Mouse (Mus musculus) spleen, adult 12 weeks (tissue): ENCODE results near the gene Omg.

Source experiments
- DNase-seq: peaks from one replicate; pipeline ENCODE4 v3.0.0; 2022; ENCODE audit warnings: low spot score

The Omg gene

DNA sequence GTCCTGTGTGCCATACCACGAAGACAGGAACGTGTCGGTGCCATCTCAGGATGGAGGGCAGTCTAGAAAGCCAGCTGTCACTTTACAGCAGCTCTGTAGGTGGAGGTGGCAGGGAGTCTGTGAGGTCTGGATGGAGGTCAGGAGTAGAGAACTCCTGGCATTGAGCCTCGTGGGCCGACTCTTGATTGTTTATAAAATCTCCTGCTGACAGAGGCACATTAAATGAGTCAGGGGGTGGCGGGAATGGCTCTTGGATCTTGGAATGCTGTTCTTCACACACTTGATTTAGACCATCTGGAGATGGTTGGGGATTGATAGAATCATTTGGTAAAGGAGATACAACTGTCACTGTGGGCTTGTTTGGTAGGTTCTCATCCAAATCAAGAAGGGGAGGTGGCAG is 11.4 kb upstream of the Omg start:
- no peak for DNase-seq

GRCm38 (mm10) chr11:79511970-79512369 is 8.1 kb upstream of the Omg start:
- no peak for DNase-seq

- no peak for DNase-seq
These were observed 622 bp upstream of the Omg start for GRCm38 (mm10) chr11:79504506-79504905.

DNA sequence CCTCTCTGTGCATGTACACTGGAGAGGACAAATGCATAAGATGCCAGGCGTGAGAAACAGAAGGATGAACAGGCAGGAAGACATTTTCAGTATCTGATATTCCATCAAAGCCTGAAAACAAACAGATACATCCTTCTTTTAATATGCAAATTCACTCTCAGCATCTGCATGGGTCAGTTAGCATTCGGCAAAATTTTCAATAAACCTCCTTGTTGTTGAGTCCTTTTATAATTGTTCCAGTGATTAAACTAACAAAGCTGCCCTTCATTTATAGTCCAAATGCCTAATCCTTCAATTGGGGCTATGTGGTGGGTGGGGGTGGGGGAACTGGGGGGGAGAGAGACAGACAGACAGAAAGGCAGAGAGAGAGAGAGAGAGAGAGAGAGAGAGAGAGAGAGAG is 967 bp downstream of the Omg start:
- no peak for DNase-seq

DNA sequence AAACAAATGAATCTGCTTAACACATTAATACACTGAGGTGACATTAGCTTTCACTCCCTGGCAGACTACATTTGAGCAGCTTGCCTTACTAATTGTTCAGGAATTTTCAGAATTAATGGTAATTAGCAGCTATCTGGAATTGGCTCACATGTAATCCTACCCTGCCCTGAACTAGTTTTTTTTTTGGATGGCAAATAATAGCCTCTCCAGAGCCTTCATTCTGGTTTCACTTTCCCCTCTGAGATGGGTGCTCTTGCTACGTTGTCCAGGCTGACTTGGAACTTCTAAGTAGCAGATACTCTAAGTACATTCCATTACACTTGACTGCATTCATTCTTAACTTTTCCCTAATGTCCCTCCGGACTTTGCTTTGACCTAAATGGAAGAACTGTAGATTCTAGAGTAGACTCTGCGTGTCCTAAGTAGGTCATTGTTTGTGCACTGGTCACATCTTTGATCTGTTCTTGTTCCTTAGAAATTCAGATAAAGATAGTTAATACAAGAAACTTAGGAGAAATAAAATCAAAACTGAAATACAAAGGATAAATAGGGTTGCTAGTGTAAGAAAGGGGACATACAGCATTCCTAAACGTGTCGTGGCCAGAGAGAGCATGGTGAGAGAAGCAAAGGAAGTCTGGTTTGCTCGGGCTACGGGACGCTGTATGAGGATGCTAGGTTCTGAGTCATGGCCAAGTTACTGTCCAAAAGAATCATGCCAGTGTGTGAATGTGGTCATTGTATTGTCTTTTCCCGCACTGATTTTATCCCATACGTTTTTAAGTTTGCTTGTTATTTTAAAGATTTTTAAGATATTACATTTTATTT is 8.7 kb downstream of the Omg start:
- no peak for DNase-seq

- DNase-seq = no peak
These were observed 19.2 kb downstream of the Omg start for GRCm38 (mm10) chr11:79484721-79485120.

- DNase-seq = no peak
These were observed 19.9 kb downstream of the Omg start for GRCm38 (mm10) chr11:79483876-79484528.

- no peak for DNase-seq
These were observed 20.5 kb downstream of the Omg start for GRCm38 (mm10) chr11:79483392-79483791.

- no peak for DNase-seq
These were observed 35.8 kb downstream of the Omg start for GRCm38 (mm10) chr11:79468097-79468496.

- no peak for DNase-seq
These were observed 43.0 kb downstream of the Omg start for GRCm38 (mm10) chr11:79460756-79461450.

DNA sequence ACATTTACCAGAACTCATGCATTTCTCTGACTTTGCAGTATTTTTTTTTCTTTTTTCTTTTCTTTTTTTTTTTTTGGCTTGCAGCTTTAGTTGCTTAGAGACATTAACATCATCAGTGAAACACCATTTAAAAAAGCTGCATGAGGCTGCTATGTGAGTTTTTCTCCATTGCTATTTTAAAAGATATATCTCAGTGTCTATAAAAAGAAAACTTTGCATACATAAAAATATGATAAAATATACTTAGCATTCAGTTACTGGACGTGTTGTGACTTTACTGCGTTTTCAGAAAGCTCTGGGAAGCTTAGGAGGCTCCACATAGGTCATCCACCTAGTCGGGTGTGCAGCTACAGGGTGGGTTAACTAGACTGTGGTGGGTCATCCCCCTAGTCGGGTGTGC is 44.0 kb downstream of the Omg start:
- DNase-seq = no peak

GRCm38 (mm10) chr11:79457928-79458327 is 46.0 kb downstream of the Omg start:
- no peak for DNase-seq

GRCm38 (mm10) chr11:79452966-79453365 is 50.9 kb downstream of the Omg start:
- DNase-seq = no peak
